Mouse (Mus musculus) erythroblast, embryonic 14.5 days (primary cell): ENCODE measurements around the gene Atp5s.

Experiments used
- GATA1 ChIP-seq: IDR thresholded peaks from 2 replicates; pipeline ENCODE4 v1.6.1; 2012; ENCODE audit warnings: low read length, inconsistent platforms, mixed read lengths
- TAL1 ChIP-seq: IDR thresholded peaks from 3 replicates; pipeline ENCODE4 v1.6.1; 2012; ENCODE audit warnings: low read length, inconsistent platforms, mixed read lengths

DNA sequence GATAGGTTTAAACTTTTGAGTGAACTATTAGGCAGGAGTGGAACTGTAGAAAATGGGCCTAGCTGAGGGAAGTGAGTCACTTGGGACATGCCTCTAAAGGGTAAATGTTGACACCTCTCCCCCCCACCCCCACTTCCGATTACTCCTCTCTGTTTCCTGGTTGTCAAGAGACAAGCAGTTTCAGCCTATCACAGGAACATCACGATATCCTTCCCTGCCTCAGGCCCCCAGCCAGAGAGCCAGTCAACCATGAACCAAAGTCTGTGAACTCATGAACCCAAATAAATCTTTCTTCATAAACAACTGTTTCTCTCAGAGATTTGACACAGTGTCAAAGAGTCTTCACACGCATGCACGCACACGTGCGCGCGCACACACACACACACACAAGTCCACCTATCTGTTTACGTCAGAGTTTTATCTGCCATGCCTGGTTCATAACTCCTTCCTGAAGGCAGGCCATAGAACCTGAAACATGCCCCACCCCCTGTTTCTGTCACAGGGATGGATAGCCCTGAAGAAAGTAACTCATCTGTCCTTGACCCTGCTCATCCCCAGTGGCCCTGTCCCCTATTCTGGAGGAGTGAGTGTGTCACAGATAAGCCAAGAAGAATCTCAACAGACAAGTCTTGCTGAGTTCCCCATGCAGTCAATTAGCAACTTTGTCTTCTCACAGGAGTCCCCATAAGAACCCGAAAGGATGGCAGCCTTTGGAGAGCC is 41.6 kb downstream of the Atp5s start:
- TF ChIP-seq TAL1 (no peak), GATA1 (no peak)
